Mouse (Mus musculus): ENCODE data around the gene Sirt7. TPM values are rescaled to one million over a fixed set of nuclear protein-coding genes. Genes with fewer than 3 reads are reported as not detected.
A peak's percentile ranks its signal among the peaks of the same experiment; 100 is the strongest.

Sirt7 gene
- polyA plus RNA-seq, 1 experiment, result 22.9 TPM

- TF ChIP-seq GATA1 (IDR thresholded peaks at IDR 0.05; ENCODE audit: low read length) (no peak), TAL1 (IDR thresholded peaks at IDR 0.05; ENCODE audit: low read length) (no peak)
- peaks cover 33% of the 10 kb centered on the region for H3K4me1 ChIP-seq (ENCODE audit: control insufficient read depth)
- no peaks in the 10 kb centered on the region for H3K36me3 ChIP-seq (ENCODE audit: control insufficient read depth)
- no peaks in the 10 kb centered on the region for H3K9me3 ChIP-seq (ENCODE audit: control insufficient read depth, low read length)
- H3K27me3 ChIP-seq (ENCODE audit: control insufficient read depth), result peaks cover 52% of the 10 kb centered on the region
- H3K4me3 ChIP-seq (replicated peaks), result peak within 1 kb of the TSS; percentile 65
Observed at GRCm38 (mm10) chr11:120643601-120643987, 18.6 kb upstream of the Sirt7 start, which contains the start of gene Pycr1. Gene Pycr1, minus strand, starts transcription at chr11:120643769.

GRCm38 (mm10) chr11:120642939-120643600 is 18.0 kb upstream of the Sirt7 start:
- Histone ChIP-seq H3K9me3 (ENCODE audit: control insufficient read depth, low read length) (no peaks in the 10 kb centered on the region), H3K36me3 (ENCODE audit: control insufficient read depth) (no peaks in the 10 kb centered on the region), H3K4me1 (ENCODE audit: control insufficient read depth) (peaks cover 31% of the 10 kb centered on the region), H3K27me3 (ENCODE audit: control insufficient read depth) (peaks cover 49% of the 10 kb centered on the region), H3K4me3 (replicated peaks) (peak overlapping the region; percentile 65)
- no peak for TF ChIP-seq GATA1 (IDR thresholded peaks at IDR 0.05; ENCODE audit: low read length)
- TF ChIP-seq TAL1 (IDR thresholded peaks at IDR 0.05; ENCODE audit: low read length), result no peak

GRCm38 (mm10) chr11:120641869-120642268 is 16.8 kb upstream of the Sirt7 start:
- H3K27me3 ChIP-seq (ENCODE audit: control insufficient read depth), result peaks cover 38% of the 10 kb centered on the region
- TF ChIP-seq TAL1 (IDR thresholded peaks at IDR 0.05; ENCODE audit: low read length), result no peak
- no peak for TF ChIP-seq GATA1 (IDR thresholded peaks at IDR 0.05; ENCODE audit: low read length)
- H3K9me3 ChIP-seq (ENCODE audit: control insufficient read depth, low read length), result no peaks in the 10 kb centered on the region
- no peak overlapping the region for H3K4me3 ChIP-seq (replicated peaks)
- 0 out of 2 replicates have a peak, but pooled peaks cover 2% of the 10 kb centered on the region for H3K36me3 ChIP-seq (ENCODE audit: control insufficient read depth)
- H3K4me1 ChIP-seq (ENCODE audit: control insufficient read depth), result peaks cover 28% of the 10 kb centered on the region

- Histone ChIP-seq H3K36me3 (ENCODE audit: control insufficient read depth) (0 out of 2 replicates have a peak, but pooled peaks cover 2% of the 10 kb centered on the region), H3K27me3 (ENCODE audit: control insufficient read depth) (peaks cover 33% of the 10 kb centered on the region), H3K4me3 (replicated peaks) (no peak overlapping the region), H3K9me3 (ENCODE audit: control insufficient read depth, low read length) (no peaks in the 10 kb centered on the region), H3K4me1 (ENCODE audit: control insufficient read depth) (peaks cover 31% of the 10 kb centered on the region)
- no peak for TF ChIP-seq GATA1 (IDR thresholded peaks at IDR 0.05; ENCODE audit: low read length)
- TF ChIP-seq TAL1 (IDR thresholded peaks at IDR 0.05; ENCODE audit: low read length), result no peak
Observed at GRCm38 (mm10) chr11:120641255-120641654, 16.2 kb upstream of the Sirt7 start.

GRCm38 (mm10) chr11:120634810-120635209 is 9.8 kb upstream of the Sirt7 start:
- Histone ChIP-seq H3K9me3 (ENCODE audit: control insufficient read depth, low read length) (no peaks in the 10 kb centered on the region), H3K36me3 (ENCODE audit: control insufficient read depth) (peaks cover 21% of the 10 kb centered on the region), H3K4me3 (replicated peaks) (peak overlapping the region; percentile 83), H3K4me1 (ENCODE audit: control insufficient read depth) (peaks cover 54% of the 10 kb centered on the region), H3K27me3 (ENCODE audit: control insufficient read depth) (no peaks in the 10 kb centered on the region)
- no peak for TF ChIP-seq GATA1 (IDR thresholded peaks at IDR 0.05; ENCODE audit: low read length)
- TF ChIP-seq TAL1 (IDR thresholded peaks at IDR 0.05; ENCODE audit: low read length), result no peak

- H3K9me3 ChIP-seq (ENCODE audit: control insufficient read depth, low read length), result no peaks in the 10 kb centered on the region
- peak within 1 kb of the TSS; percentile 83 for H3K4me3 ChIP-seq (replicated peaks)
- peaks cover 32% of the 10 kb centered on the region for H3K36me3 ChIP-seq (ENCODE audit: control insufficient read depth)
- H3K27me3 ChIP-seq (ENCODE audit: control insufficient read depth), result no peaks in the 10 kb centered on the region
- peaks cover 65% of the 10 kb centered on the region for H3K4me1 ChIP-seq (ENCODE audit: control insufficient read depth)
- no peak for TF ChIP-seq GATA1 (IDR thresholded peaks at IDR 0.05; ENCODE audit: low read length)
- no peak for TF ChIP-seq TAL1 (IDR thresholded peaks at IDR 0.05; ENCODE audit: low read length)
Observed at GRCm38 (mm10) chr11:120633520-120634343, 8.7 kb upstream of the Sirt7 start, which contains the start of gene Mafg. Gene Mafg, minus strand, starts transcription at chr11:120633600.

GRCm38 (mm10) chr11:120632559-120633519 is 7.8 kb upstream of the Sirt7 start:
- TF ChIP-seq TAL1 (IDR thresholded peaks at IDR 0.05; ENCODE audit: low read length) (no peak), GATA1 (IDR thresholded peaks at IDR 0.05; ENCODE audit: low read length) (no peak)
- H3K9me3 ChIP-seq (ENCODE audit: control insufficient read depth, low read length), result no peaks in the 10 kb centered on the region
- peaks cover 71% of the 10 kb centered on the region for H3K4me1 ChIP-seq (ENCODE audit: control insufficient read depth)
- peaks cover 40% of the 10 kb centered on the region for H3K36me3 ChIP-seq (ENCODE audit: control insufficient read depth)
- no peaks in the 10 kb centered on the region for H3K27me3 ChIP-seq (ENCODE audit: control insufficient read depth)
- H3K4me3 ChIP-seq (replicated peaks), result peak overlapping the region; percentile 83

- TF ChIP-seq GATA1 (IDR thresholded peaks at IDR 0.05; ENCODE audit: low read length), result no peak
- H3K4me1 ChIP-seq (ENCODE audit: control insufficient read depth), result peaks cover 80% of the 10 kb centered on the region
- no peaks in the 10 kb centered on the region for H3K27me3 ChIP-seq (ENCODE audit: control insufficient read depth)
- H3K36me3 ChIP-seq (ENCODE audit: control insufficient read depth), result peaks cover 48% of the 10 kb centered on the region
- no peaks in the 10 kb centered on the region for H3K9me3 ChIP-seq (ENCODE audit: control insufficient read depth, low read length)
- H3K4me3 ChIP-seq (replicated peaks), result peak overlapping the region; percentile 83
Observed at GRCm38 (mm10) chr11:120631726-120632448, 6.8 kb upstream of the Sirt7 start.

All from erythroblast, embryonic 14.5 days (primary cell).